Mouse (Mus musculus) testis, postnatal 14 days (tissue): ENCODE measurements at regions not wholly inside any gene's neighbourhood (a gene's known extent, or its start where the extent isn't known, plus 50 kb on each side); places are given as distances from the start of the nearest gene placed in this dataset.

Experiments used
- DNase-seq: peaks from one replicate; pipeline ENCODE4 v3.0.0; 2021; ENCODE audit warnings: low spot score

DNA sequence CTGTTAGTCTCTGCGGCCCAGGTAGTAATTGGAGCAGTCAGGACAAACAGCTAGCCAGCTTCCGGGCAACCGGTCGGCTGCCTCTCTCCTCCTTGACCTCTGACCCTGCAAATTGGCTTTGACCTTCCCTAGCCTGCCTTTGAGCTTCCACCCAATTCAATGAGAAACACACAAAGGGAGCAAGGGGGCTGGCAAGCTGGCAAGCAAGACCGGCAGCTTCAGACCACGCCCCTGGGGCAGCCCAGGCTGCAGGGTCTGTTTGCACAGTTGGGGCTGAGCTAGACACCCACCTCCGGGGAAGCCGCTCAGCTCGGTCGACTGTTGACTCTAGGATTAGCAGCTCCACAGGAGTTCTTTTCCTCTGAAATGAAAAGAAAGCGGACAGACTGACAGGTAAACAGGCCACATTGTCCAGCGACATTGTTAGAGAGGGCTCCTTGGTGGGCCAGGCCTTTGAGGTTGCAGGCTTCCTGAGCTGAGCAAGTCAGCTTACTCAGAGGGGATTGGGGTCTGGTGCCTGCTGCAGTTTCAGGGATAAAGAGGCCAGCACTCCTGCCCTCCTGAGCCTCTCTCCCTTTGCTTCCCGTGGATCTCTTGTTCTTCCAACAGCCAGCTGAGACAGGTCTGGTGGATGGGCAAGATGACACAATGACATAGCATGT lies 116.6 kb downstream of the Inhbb start:
- no peak for DNase-seq

DNA sequence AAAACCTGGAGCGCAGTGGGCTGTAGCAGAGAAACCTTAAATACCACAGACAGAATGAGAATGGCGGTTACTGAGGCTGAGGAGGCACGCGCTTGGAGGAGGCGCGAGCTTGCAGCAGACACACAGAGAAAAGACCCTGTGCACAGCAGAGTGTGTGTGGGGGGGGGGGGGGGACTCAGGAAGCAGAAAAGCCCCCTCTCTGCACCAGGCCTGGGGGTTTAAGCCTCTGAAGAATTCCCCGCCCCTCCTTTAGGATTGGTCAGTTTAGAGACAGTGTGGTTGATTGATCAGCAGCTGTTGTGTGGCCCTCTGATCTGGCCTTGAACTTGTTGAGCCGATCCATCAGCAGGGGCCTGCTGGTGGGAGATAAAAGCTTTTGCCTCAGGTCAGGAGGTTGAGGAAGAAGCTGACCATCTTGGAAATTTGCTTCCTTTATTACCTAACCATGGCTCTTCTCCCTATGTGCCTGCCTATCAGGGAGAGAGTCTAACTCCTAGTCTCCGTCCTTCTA lies 117.5 kb downstream of the Inhbb start:
- no peak for DNase-seq

DNA sequence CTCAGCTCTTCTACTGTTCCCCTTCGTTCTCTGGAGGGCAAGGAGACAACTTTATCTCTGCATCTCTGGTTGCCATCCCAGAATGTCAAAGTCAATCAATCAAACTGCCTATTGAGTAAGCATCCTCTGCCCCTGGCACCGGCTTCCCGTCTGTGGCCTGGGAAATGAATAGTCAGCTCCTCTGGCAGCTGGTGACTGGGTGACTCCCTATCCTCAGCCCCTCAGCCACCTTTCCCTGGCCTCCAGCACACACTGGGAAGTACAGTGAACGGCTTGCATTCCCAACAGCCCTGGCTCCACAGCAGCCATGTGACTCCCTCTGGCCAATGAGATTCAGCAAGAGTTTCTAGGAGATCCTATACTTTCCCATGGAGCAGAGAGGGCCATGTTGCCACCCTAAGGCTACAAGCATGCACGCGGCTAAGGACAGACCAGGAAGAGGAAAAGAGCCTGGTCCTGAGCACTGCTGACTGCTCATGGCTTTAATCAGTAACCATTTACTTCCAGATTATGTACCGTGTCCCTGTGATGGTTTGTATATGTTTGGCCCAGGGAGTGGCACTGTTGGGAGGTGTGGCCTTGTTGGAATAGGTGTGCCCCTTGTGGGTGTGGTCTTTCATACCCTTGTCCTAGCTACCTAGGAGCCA lies 119.6 kb downstream of the Inhbb start:
- no peak for DNase-seq

DNA sequence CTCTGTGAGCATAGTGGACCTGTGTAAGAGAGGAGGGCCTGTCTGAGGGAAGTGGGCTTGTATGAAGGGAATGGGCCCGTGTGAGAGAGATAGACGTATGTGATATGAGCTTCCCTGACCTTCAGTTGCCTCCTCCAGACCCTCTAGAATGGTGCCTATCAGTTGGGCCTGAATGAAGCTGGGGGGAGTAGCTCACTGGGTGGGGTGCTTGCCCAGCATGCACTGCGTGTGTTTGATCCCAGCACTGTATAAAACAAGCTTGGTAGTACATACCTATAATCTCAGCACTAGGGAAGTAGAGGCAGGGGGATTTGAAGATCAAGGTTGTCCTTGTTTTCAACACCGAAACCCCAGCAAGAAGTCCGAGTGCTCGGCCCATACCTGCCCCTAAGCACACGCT lies 120.1 kb downstream of the Inhbb start:
- DNase-seq = no peak

DNA sequence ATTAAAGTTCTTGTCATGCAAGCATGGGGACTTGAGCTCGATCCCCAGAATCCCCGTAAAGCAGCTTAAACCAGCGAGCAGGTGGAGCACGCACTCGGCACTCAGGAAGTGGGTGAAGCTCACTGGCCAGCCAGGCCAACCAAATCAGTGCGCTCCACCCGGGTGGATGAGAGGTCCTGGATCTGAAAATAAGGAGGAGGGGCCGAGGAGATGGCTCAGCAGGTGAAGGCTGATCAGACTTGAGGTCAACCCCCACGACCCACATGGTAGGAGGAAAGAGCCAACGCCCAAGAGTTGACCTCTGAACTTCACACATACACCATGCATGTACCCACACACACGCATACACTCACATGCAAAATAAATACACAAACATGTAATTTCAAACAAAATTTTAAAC lies 120.8 kb downstream of the Inhbb start:
- DNase-seq = no peak

DNA sequence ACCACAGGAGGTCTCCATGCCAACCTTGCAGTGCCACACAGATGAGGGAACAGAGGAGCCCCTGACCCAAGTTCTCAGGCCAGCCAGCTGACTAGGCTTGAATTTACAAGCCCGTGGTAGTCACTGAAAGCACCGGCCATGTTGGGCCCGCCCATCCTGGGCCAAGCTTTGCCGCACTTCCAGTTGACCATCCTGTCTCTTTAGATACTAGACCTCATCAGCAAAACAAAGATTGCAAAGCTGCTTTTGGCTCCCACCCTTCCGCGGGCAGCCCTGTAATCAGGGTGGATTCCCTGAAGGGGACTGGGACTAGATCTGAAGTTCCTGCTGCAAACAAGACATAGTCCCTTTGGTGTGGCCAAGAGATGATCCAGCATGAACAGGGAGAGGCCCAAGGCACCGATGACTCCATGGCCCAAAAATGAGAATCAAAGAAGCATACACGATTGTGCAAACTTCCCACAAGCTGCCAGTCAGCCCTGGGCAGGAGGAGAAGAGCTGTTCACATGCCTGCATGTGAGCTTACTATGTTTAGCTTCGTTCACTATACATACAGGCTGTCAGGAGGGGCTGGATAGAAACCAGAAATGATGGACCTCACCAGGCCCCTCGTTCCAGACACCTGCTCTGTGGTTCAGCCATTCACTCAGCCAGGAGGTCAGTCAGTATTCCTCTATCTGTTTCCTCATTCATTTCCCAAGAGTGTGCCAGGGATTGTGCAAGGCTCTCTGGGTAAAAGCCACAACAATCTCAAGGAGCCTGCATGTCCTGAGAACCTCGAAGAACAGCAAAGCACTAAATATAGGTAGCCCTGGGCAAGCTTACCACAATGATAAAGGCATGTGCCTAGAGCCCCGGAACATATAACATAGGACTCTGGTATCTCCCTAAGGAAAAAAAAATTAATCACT lies 122.0 kb downstream of the Inhbb start:
- DNase-seq = no peak

DNA sequence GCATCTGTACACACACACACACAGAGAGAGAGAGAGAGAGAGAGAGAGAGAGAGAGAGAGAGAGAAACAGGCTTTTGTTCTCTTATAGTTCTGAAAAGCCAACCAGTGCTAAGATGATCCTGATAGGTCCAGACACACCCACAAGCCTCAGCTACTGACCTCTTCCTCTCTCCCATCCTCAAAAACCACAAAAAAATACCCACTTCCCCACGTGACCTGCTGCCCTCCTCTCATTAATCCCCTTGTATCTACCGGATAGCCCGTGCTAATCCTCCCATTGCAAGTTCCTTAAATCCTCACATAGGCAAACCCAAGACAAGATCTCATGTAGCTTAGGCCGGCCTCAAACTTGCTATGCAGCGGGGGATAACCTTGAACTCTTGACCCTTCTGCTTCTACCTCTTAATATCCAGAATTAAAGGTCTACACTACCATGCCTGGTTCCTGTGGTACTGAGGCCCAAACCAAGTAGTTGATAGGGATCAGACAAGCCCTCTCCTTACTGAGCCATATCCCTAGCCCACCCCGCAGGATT lies 123.3 kb downstream of the Inhbb start:
- DNase-seq = no peak

DNA sequence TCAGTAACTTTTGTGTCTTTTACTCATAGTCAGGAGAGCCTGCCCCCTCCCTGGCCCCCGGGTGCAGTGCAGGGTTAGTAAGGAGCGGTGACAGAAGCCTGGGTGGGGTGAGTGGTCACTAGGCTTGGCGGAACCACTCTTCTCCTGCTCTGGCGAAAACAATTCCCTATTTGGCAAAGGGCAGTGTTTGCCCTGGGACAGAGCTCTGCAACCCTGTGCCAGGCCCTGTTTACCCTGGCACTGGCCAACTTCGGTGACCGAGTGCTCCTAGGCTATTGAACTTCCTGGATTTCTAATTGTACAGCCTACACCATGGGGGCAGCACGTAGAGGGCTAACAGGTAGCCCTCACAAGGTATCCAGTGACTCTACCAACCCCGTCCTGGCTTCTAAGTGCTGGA lies 126.9 kb downstream of the Inhbb start:
- DNase-seq = no peak

DNA sequence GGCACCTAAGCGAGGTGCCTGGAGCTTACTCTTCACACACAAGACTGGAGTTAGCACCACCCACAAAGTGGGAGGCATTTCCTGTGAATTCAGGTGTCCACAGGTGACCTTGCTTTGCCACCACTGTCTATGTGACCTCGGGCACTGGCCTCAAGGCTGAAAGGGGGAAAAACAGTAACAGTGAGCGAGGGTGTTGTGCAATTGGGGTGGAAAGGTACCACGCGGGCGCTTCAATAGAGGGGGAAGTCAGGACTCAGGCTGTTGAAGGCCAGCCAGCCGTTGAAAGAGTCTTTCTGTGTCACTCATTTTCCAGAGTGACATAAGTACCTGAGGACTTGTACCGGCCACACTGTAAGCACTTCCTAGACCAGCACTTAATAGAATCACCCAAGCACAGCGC lies 128.2 kb downstream of the Inhbb start:
- no peak for DNase-seq

DNA sequence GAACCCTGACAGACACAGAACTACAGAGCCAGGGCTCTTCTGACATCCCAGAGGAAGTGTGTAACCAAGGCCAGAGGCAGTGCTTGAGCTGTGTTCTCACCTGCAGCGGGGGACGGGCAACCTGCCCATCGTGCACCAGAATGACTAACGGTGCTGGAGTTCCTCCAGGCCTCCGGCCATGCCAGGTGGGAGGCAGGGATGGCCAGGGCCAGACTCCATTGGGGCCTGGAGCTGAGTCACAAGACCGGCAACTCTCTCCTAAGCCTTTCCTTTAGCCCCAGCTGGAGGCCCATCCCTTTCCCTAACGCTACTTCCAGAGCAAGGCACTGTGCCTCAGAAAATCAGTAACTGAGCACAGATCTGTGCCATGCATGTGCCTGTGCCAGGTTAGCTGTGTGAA lies 129.8 kb downstream of the Inhbb start:
- peak; percentile 25 for DNase-seq

DNA sequence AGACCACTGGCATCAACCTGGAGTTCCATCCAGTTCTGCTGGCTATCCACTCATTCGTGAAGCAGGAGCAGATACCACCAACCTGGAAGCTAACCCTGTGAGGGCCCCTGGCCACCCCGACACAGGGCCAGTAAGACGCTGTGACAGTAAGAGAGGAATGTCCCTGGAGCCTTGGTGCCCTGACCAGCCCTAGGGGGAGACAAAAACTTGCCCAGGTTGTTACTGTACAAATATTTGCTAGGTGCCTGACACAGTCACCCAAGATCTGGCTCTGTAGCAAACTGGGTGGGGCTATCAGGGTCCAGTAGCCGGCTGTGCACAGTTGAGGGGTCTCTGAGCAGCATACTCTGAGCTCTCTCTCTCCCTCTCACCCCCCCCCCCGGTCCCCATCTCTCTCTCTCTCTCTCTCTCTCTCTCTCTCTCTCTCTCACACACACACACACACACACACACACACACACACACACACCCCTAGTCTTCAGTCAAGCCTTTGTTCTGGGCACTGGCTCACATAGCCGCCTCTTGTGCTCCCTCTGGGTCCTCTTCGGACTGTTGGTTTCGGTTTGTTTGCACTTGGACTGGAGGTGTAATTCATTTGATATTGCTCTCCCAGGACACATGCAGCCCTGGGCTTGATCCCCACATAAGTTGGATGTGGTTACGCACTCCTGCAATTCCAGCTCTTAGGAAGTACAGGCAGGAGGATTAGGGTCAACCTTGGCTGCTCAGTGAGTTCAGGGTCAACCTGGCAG lies 131.7 kb downstream of the Inhbb start:
- no peak for DNase-seq

DNA sequence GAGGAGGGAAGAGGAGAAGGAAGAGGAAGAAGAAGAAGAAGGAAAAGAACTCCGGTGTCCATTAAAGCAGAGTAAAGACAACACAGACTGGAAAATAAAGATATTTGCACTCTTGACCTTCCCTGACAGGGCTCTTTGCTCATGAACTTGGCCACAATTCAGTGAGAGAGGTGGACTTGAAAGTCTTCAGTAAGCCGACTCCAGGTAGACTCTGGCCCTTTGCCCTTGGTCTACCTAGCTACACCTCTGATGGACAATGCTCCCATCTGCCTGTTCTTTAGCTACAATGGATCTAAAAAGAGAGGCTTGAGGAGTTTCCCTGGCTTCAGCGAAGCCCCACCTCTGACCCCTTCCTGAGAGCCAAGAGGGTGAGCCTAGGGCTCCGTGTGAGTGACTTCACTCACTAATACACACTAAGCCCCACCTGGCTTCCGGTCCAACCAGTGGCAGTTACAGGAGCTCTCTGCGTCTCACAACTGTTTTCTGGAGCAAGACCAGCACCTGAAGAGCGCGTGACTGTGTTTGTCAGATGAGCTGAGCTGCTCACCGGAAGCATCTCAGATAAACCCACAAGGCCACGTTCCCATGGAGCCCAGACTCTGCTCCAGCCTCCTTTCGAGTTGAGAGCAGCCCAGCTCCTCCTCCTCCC lies 132.4 kb downstream of the Inhbb start:
- no peak for DNase-seq

DNA sequence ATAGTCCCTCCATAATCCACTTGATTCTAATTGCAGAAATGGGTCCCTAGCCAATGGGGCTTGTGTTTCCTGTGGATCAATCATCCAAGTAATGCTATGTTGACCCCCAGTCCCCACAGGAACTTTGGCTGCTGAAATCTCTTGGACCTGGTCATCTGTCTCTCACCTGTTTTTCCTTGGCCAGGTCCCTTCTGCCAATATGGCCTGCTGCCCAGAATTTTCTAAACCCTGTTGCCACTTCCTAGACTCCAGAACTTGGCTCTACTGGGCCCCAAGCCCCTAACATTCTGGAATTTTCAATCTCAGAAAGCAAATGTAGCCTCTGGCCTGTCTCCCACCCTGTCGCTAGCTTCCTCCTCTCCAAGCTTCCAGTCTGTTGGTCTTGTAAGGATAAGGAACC lies 139.6 kb downstream of the Inhbb start:
- no peak for DNase-seq

DNA sequence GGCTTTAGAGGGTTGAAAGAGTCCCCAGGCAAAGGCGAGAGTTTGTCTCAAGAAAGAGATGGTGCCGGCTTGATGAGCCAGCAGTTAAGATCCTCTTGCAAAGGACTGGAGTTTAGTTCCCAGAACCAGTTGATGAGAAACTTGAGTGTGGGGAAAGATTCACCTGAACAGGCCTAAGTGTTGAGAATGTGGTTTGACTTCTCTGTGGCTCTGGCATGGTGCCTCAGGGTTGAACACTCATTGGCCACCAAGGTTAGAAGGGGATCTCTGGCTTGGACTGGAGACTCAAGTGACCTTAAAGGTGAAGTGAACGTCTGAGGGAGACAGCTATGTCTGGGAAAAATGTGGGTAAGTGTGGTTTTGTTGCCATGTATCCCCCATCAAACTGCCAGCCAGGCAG lies 142.8 kb downstream of the Inhbb start:
- DNase-seq = no peak

DNA sequence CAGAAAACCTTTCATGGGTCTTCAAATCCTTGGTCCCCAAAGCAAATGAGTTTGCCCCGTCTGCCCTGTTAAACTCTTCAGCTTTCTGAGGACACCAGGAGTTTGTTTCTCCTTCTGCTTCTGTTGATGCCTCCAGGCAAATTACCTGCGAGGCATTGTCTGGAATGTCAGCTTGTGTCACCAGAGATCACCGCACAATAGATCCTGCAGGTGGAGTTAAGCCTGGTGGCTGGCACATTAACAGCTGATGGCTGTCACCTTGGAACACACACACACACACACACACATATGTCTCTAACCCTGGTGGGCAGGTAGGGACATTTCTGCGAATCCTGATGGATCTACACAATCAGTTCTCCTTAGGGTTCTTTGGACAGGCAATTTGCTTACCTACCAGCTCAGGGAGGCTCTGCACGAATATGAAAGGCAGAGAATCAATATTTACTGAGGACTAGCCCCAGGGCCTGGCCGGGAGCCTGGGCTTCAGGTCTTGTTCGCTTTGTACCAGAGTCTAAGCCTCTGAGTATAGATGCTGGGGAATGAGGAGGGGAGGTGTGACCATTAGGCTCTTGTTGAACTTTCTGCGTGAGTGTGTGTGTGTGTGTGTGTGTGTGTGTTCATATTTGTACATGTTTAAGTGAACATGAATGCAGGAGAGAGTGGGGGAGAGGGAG lies 143.4 kb downstream of the Inhbb start:
- no peak for DNase-seq

DNA sequence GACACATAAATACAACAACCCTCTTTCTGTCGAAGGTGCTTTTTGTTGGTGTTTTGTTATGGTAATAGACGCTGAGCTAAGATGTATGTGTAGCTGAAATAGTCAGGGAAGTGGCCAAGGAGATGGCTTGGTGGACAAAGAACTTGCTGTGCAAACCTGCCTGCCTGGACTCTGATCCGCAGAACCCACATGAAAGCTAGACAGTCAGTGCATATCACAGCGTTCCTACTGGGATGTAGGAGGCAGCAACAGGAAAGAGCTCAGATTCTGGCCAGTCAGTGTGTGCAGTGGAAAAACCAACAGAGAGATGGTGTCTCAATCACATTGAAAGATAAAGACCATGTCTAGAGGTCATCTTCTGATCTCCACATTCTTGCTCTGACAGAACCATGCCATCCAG lies 144.1 kb downstream of the Inhbb start:
- DNase-seq = no peak

DNA sequence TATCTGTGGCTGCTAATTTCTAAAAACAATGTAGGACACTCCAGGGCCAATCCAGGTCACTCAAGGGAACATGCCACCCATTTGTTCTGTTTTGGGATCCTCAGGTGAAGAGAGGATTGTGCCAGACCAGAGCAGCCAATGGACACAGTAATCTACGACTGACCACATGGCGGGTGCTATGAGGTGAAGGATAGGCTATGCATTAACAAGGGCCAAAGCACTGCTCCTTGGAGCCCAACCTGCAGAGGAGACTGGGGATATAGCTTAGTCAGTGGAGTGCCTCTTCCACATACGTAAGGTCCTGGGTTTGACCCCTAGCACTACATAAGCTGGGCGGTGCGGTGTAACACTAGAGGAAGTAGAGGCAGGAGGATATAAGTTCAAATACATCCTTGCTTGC lies 156.0 kb downstream of the Inhbb start:
- no peak for DNase-seq

DNA sequence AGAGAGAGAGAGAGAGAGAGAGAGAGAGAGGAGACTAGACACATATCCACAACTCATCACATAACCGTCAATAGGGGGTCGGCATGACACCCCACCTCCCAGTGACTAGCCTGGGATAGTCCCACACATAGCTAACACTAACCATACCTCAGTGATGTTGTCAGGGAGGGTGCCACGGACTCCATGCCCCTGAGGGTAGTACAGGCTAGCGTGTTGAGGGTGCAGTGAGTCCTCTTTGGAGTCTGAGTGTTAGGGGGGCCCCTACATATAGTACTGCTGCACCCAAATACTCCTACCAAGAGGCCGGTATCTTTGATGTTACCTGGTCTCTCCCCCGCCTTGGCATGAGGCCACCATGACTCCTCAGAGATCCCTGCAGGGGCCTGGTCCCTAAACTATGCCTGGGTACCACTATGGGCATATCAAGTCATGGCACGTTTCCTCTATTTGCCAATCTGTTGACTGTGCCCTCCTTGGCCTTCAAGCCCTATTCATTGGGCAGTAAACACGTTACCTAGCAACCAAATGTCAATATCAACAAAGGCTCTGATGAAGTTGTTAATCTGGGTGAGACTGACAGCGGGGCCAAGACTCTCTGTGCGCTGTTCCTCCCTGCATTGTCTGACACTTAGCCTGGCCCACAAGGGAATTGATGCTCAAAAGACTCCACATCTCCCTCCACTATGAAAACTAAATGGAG lies 156.7 kb downstream of the Inhbb start:
- no peak for DNase-seq

DNA sequence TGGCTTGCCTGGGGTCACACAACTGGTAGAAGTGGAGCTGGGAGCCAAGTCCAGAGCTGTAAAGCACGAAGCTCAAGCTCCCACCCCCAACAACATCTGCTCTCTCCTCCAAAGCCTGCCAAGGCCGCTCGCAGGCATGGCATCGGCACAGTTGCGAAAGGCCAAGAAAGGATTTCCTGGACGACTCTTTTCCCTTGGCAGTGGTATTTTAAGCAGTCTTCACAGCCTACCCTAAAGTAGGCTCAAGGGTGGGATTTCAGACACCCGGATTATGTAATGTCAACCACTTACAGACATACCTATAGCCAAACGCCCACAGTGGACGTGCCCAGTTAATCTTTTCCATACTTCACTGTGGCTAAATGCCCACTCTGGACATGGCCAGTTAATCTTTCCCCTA lies 162.6 kb downstream of the Inhbb start:
- DNase-seq = no peak

DNA sequence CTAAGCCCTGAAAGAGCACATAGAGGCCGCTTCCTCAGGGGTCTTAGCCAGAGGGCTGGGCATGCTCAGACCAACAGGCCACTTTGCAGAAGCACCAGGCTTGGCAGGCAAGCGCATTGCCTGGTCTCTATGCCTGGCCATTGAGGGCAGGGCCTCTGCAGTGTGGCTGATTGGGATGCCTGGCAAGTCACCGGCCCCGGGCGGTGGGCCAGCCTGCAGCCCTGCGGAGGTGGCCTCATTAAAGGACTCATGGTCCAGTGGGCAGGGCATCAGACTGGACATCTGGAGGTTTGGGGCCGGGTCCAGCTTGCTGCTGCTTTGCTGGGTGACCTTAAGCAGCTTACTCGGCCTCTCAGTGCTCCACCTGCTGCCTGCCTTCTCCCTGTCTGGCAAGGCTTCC lies 165.3 kb downstream of the Inhbb start:
- DNase-seq = no peak
